Mouse (Mus musculus) heart, embryonic 14.5 days (tissue): Measurements from ENCODE around the gene Ccnb2. TPM values are rescaled to one million over a fixed set of nuclear protein-coding genes. Genes with fewer than 3 reads are reported as not detected.
A peak's percentile ranks its signal among the peaks of the same experiment; 100 is the strongest.
"Not testable (repeated sequence)": the region's sequence is repeated elsewhere in the genome, so short reads cannot be mapped to it uniquely, and the experiment has no call there.

Source experiments
- ATAC-seq: fragments of 200-750 bp; cut with Nextera tagmentation; 2 replicates; pipeline ENCODE4 v1.8.0; 2017; ENCODE audit warnings: low read depth, moderate TSS enrichment; ENCODE audit not compliant: insufficient number of reproducible peaks, insufficient read depth, low FRiP score
- H3K27ac ChIP-seq, 2 experiments: fragments of 200-500 bp in 1 of 2; fragments of 300-500 bp in 1 of 2; sonication (generic) in 1 of 2; replicated peaks in 1 of 2; 2 replicates each; pipeline ENCODE4 v1.5.1; 2012 to 2014; ENCODE audit warnings: low read depth in 2 of 2, low read length in 2 of 2, control low read depth in 1 of 2, mild to moderate bottlenecking in 1 of 2, mixed read lengths in 1 of 2; ENCODE audit not compliant: control insufficient read depth in 1 of 2, insufficient read depth in 1 of 2
- H3K27me3 ChIP-seq: fragments of 300-500 bp; sonication (generic); 2 replicates; pipeline ENCODE4 v1.6.1; 2014; ENCODE audit warnings: mild to moderate bottlenecking, low read length, control low read depth; ENCODE audit not compliant: control insufficient read depth, insufficient read depth
- H3K36me3 ChIP-seq: fragments of 300-500 bp; sonication (generic); 2 replicates; pipeline ENCODE4 v1.6.1; 2014; ENCODE audit warnings: mild to moderate bottlenecking, control low read depth, low read length, mixed read lengths; ENCODE audit not compliant: control insufficient read depth, insufficient read depth
- H3K4me1 ChIP-seq, 2 experiments: fragments of 200-500 bp in 1 of 2; fragments of 300-500 bp in 1 of 2; sonication (generic) in 1 of 2; 2 replicates each; pipeline ENCODE4 v1.6.1; 2012 to 2014; ENCODE audit warnings: low read length in 2 of 2, control low read depth in 1 of 2, mixed read lengths in 1 of 2; ENCODE audit not compliant: control insufficient read depth in 2 of 2, insufficient read depth in 2 of 2
- H3K4me2 ChIP-seq: fragments of 300-500 bp; sonication (generic); 2 replicates; pipeline ENCODE4 v1.6.1; 2014; ENCODE audit warnings: mild to moderate bottlenecking, low read length
- H3K4me3 ChIP-seq, 2 experiments: fragments of 200-500 bp in 1 of 2; fragments of 300-500 bp in 1 of 2; sonication (generic) in 1 of 2; 2 replicates each; pipeline ENCODE4 v1.5.1; 2012 to 2014; ENCODE audit warnings: low read length in 2 of 2, mild to moderate bottlenecking in 2 of 2, control low read depth in 1 of 2, low read depth in 1 of 2, moderate library complexity in 1 of 2; ENCODE audit not compliant: control insufficient read depth in 1 of 2, insufficient read depth in 1 of 2
- H3K9ac ChIP-seq: fragments of 300-500 bp; sonication (generic); 2 replicates; pipeline ENCODE4 v1.6.1; 2014; ENCODE audit warnings: mild to moderate bottlenecking, low read length
- H3K9me3 ChIP-seq: fragments of 300-500 bp; sonication (generic); 2 replicates; pipeline ENCODE4 v1.6.1; 2016; ENCODE audit warnings: low read length, control low read depth; ENCODE audit not compliant: control insufficient read depth
- WGBS: fragments of 180-500 bp; shearing (Covaris S2); extraction: QIAGEN DNeasy Blood & Tissue Kit; methylation state at CpG from one replicate; pipeline ENCODE4 v1.1.7; 2014; 5-methylcytosine and 5-hydroxymethylcytosine counted together
- polyA plus RNA-seq: library from polyadenylated mRNA; unstranded; fragments of >200 nt; fragmentation: Nextera tagmentation; extraction: Ambion mirVana; gene quantifications from 2 replicates; pipeline ENCODE4 v1.2.1, GENCODE M21; 2014

The Ccnb2 gene
- polyA plus RNA-seq: 136 and 152 TPM in 2 replicates

GRCm38 (mm10) chr9:70421257-70422056 lies at the start of gene Ccnb2:
Ccnb2 (minus strand) TSS chr9:70421547.
- WGBS: 2% methylated on average over 45 of the region's 45 CpGs
- peaks cover 55% of the 10 kb centered on the region for H3K36me3 ChIP-seq

GRCm38 (mm10) chr9:70463091-70463490 lies 41.7 kb upstream of the Ccnb2 start:
- H3K9me3 ChIP-seq, ATAC-seq: not testable (repeated sequence)
- 95% methylated on average over 13 of the region's 13 CpGs for WGBS

More at GRCm38 (mm10) chr9:70421257-70422056, at the start of gene Ccnb2:
- Histone ChIP-seq H3K27me3 (no peaks in the 10 kb centered on the region), H3K27ac (peak within 1 kb of the TSS; percentile 46 to 68), H3K4me3 (peak within 1 kb of the TSS; percentile 76 to 81), H3K4me1 (peaks cover 2 to 16% of the 10 kb centered on the region in 2 experiments; a peak in 3 of 4 replicates), H3K9me3 (no peaks in the 10 kb centered on the region), H3K4me2 (peak within 1 kb of the TSS; percentile 90), H3K9ac (peak within 1 kb of the TSS; percentile 86)
- peak; percentile 92 for ATAC-seq

GRCm38 (mm10) chr9:70452371-70452770 lies 31.0 kb upstream of the Ccnb2 start:
- H3K27ac ChIP-seq: no peak overlapping the region
- H3K4me1 ChIP-seq: peaks cover 3 to 11% of the 10 kb centered on the region in 2 experiments; a peak in 3 of 4 replicates
- ATAC-seq: no peak
- no peaks in the 10 kb centered on the region for H3K9me3 ChIP-seq
- H3K36me3 ChIP-seq: peaks cover 82% of the 10 kb centered on the region
- no peak overlapping the region for H3K9ac ChIP-seq
- no peak overlapping the region for H3K4me3 ChIP-seq
- WGBS: 49% methylated on average over 2 of the region's 2 CpGs
- no peaks in the 10 kb centered on the region for H3K27me3 ChIP-seq
- no peak overlapping the region for H3K4me2 ChIP-seq

More at GRCm38 (mm10) chr9:70463091-70463490, 41.7 kb upstream of the Ccnb2 start:
- not testable (repeated sequence) for H3K27ac ChIP-seq, H3K27me3 ChIP-seq, H3K4me2 ChIP-seq, H3K4me1 ChIP-seq, H3K9ac ChIP-seq, H3K4me3 ChIP-seq
- H3K36me3 ChIP-seq: peaks cover 40% of the 10 kb centered on the region

- H3K9me3 ChIP-seq: no peaks in the 10 kb centered on the region
- no peak overlapping the region for H3K9ac ChIP-seq
- WGBS: 94% methylated on average over 5 of the region's 5 CpGs
- no peak for ATAC-seq
- no peak overlapping the region for H3K4me3 ChIP-seq
- H3K4me1 ChIP-seq: peaks cover 3 to 11% of the 10 kb centered on the region in 2 experiments; a peak in 3 of 4 replicates
- H3K27ac ChIP-seq: no peak overlapping the region
- no peak overlapping the region for H3K4me2 ChIP-seq
- no peaks in the 10 kb centered on the region for H3K27me3 ChIP-seq
- H3K36me3 ChIP-seq: peaks cover 77% of the 10 kb centered on the region
Measured at GRCm38 (mm10) chr9:70449072-70449471, 27.7 kb upstream of the Ccnb2 start.

GRCm38 (mm10) chr9:70439959-70440358 lies 18.6 kb upstream of the Ccnb2 start:
- Histone ChIP-seq H3K4me2 (no peak overlapping the region), H3K27me3 (no peaks in the 10 kb centered on the region), H3K36me3 (peaks cover 83% of the 10 kb centered on the region), H3K4me1 (no peaks in the 10 kb centered on the region), H3K4me3 (no peak overlapping the region), H3K27ac (no peak overlapping the region), H3K9ac (no peak overlapping the region), H3K9me3 (no peaks in the 10 kb centered on the region)
- no peak for ATAC-seq
- WGBS: 70% methylated on average over 4 of the region's 4 CpGs

GRCm38 (mm10) chr9:70422661-70423060 lies 1.3 kb upstream of the Ccnb2 start:
- Histone ChIP-seq H3K4me1 (peaks cover 2 to 16% of the 10 kb centered on the region in 2 experiments; a peak in 3 of 4 replicates), H3K4me3 (no peak overlapping the region), H3K27ac (no peak overlapping the region), H3K36me3 (peaks cover 56% of the 10 kb centered on the region), H3K9me3 (no peaks in the 10 kb centered on the region), H3K4me2 (no peak overlapping the region), H3K27me3 (no peaks in the 10 kb centered on the region), H3K9ac (no peak overlapping the region)
- no peak for ATAC-seq
- WGBS: 96% methylated on average over 2 of the region's 2 CpGs

GRCm38 (mm10) chr9:70416412-70416811 lies 4.9 kb downstream of the Ccnb2 start:
- H3K36me3 ChIP-seq: peaks cover 73% of the 10 kb centered on the region
- 83% methylated on average over 3 of the region's 3 CpGs for WGBS

More at GRCm38 (mm10) chr9:70416412-70416811, 4.9 kb downstream of the Ccnb2 start:
- no peaks in the 10 kb centered on the region for H3K9me3 ChIP-seq
- no peak overlapping the region for H3K4me3 ChIP-seq
- H3K27me3 ChIP-seq: no peaks in the 10 kb centered on the region
- no peak for ATAC-seq
- peaks cover 2 to 14% of the 10 kb centered on the region in 2 experiments; a peak in 2 of 4 replicates for H3K4me1 ChIP-seq
- H3K4me2 ChIP-seq: no peak overlapping the region
- no peak overlapping the region for H3K27ac ChIP-seq
- H3K9ac ChIP-seq: no peak overlapping the region
